Mouse (Mus musculus): ENCODE measurements at regions not wholly inside any gene's neighbourhood (a gene's known extent, or its start where the extent isn't known, plus 50 kb on each side); places are given as distances from the start of the nearest gene placed in this dataset.

GRCm38 (mm10) chr6:51690795-51691563 lies 167.3 kb downstream of the Snx10 start:
- Histone ChIP-seq H3K36me3 (replicated peaks; ENCODE audit: control insufficient read depth, insufficient read depth, low read length) (no peaks in the 10 kb centered on the region), H3K4me1 (ENCODE audit: control insufficient read depth, insufficient read depth) (no peaks in the 10 kb centered on the region), H3K4me2 (ENCODE audit: low read depth, low read length) (no peak overlapping the region), H3K27me3 (ENCODE audit: control insufficient read depth, insufficient read depth, low read length) (no peaks in the 10 kb centered on the region), H3K4me3 (ENCODE audit: low read depth, low read length) (no peak overlapping the region), H3K9me3 (replicated peaks; ENCODE audit: control insufficient read depth, low read length) (no peaks in the 10 kb centered on the region), H3K9ac (replicated peaks; ENCODE audit: low read depth, low read length) (no peak overlapping the region), H3K27ac (ENCODE audit: low read depth) (no peak overlapping the region)
- ATAC-seq (ENCODE audit: insufficient read depth, low read depth) (no peak), DNase-seq (ENCODE audit: low spot score) (no peak)
- WGBS: 62% methylated on average over 13 of the region's 13 CpGs
- TF ChIP-seq EP300 (IDR thresholded peaks at IDR 0.05; ENCODE audit: low read depth) (no peak), CTCF (IDR thresholded peaks at IDR 0.05; ENCODE audit: low read depth) (no peak)

GRCm38 (mm10) chr6:51693984-51694383 lies 170.3 kb downstream of the Snx10 start:
- Histone ChIP-seq H3K4me1 (ENCODE audit: control insufficient read depth, insufficient read depth) (no peaks in the 10 kb centered on the region), H3K4me3 (ENCODE audit: low read depth, low read length) (no peak overlapping the region), H3K27ac (ENCODE audit: low read depth) (no peak overlapping the region), H3K4me2 (ENCODE audit: low read depth, low read length) (no peak overlapping the region), H3K9me3 (replicated peaks; ENCODE audit: control insufficient read depth, low read length) (no peaks in the 10 kb centered on the region), H3K27me3 (ENCODE audit: control insufficient read depth, insufficient read depth, low read length) (no peaks in the 10 kb centered on the region), H3K36me3 (replicated peaks; ENCODE audit: control insufficient read depth, insufficient read depth, low read length) (no peaks in the 10 kb centered on the region), H3K9ac (replicated peaks; ENCODE audit: low read depth, low read length) (no peak overlapping the region)
- no peak for DNase-seq (ENCODE audit: low spot score)
- TF ChIP-seq CTCF (IDR thresholded peaks at IDR 0.05; ENCODE audit: low read depth): no peak
- no peak for TF ChIP-seq EP300 (IDR thresholded peaks at IDR 0.05; ENCODE audit: low read depth)
- WGBS: 78% methylated on average over 7 of the region's 7 CpGs
- ATAC-seq (ENCODE audit: insufficient read depth, low read depth): no peak

GRCm38 (mm10) chr6:51696396-51696795 lies 172.7 kb downstream of the Snx10 start:
- 84% methylated on average over 7 of the region's 7 CpGs for WGBS
- Histone ChIP-seq H3K9ac (replicated peaks; ENCODE audit: low read depth, low read length) (no peak overlapping the region), H3K4me1 (ENCODE audit: control insufficient read depth, insufficient read depth) (no peaks in the 10 kb centered on the region), H3K4me2 (ENCODE audit: low read depth, low read length) (no peak overlapping the region), H3K9me3 (replicated peaks; ENCODE audit: control insufficient read depth, low read length) (no peaks in the 10 kb centered on the region), H3K27ac (ENCODE audit: low read depth) (no peak overlapping the region), H3K36me3 (replicated peaks; ENCODE audit: control insufficient read depth, insufficient read depth, low read length) (no peaks in the 10 kb centered on the region), H3K27me3 (ENCODE audit: control insufficient read depth, insufficient read depth, low read length) (no peaks in the 10 kb centered on the region), H3K4me3 (ENCODE audit: low read depth, low read length) (no peak overlapping the region)
- TF ChIP-seq EP300 (IDR thresholded peaks at IDR 0.05; ENCODE audit: low read depth): no peak
- no peak for TF ChIP-seq CTCF (IDR thresholded peaks at IDR 0.05; ENCODE audit: low read depth)
- ATAC-seq (ENCODE audit: insufficient read depth, low read depth) (no peak), DNase-seq (ENCODE audit: low spot score) (no peak)

GRCm38 (mm10) chr6:51697754-51698153 lies 174.1 kb downstream of the Snx10 start:
- no peak overlapping the region for H3K9ac ChIP-seq (replicated peaks; ENCODE audit: low read depth, low read length)
- H3K9me3 ChIP-seq (replicated peaks; ENCODE audit: control insufficient read depth, low read length): no peaks in the 10 kb centered on the region
- no peak overlapping the region for H3K4me2 ChIP-seq (ENCODE audit: low read depth, low read length)
- H3K4me3 ChIP-seq (ENCODE audit: low read depth, low read length): no peak overlapping the region
- TF ChIP-seq EP300 (IDR thresholded peaks at IDR 0.05; ENCODE audit: low read depth) (no peak), CTCF (IDR thresholded peaks at IDR 0.05; ENCODE audit: low read depth) (no peak)
- ATAC-seq (ENCODE audit: insufficient read depth, low read depth): no peak
- DNase-seq (ENCODE audit: low spot score): no peak
- H3K36me3 ChIP-seq (replicated peaks; ENCODE audit: control insufficient read depth, insufficient read depth, low read length): no peaks in the 10 kb centered on the region
- 57% methylated on average over 3 of the region's 3 CpGs for WGBS
- H3K27me3 ChIP-seq (ENCODE audit: control insufficient read depth, insufficient read depth, low read length): no peaks in the 10 kb centered on the region
- H3K4me1 ChIP-seq (ENCODE audit: control insufficient read depth, insufficient read depth): no peaks in the 10 kb centered on the region
- H3K27ac ChIP-seq (ENCODE audit: low read depth): no peak overlapping the region

- whole genome bisulfite sequencing: 77% methylated on average over 4 of the region's 4 CpGs
- Histone ChIP-seq H3K4me3 (ENCODE audit: low read depth, low read length) (no peak overlapping the region), H3K4me1 (ENCODE audit: control insufficient read depth, insufficient read depth) (no peaks in the 10 kb centered on the region), H3K27ac (ENCODE audit: low read depth) (no peak overlapping the region), H3K36me3 (replicated peaks; ENCODE audit: control insufficient read depth, insufficient read depth, low read length) (no peaks in the 10 kb centered on the region), H3K27me3 (ENCODE audit: control insufficient read depth, insufficient read depth, low read length) (no peaks in the 10 kb centered on the region), H3K9ac (replicated peaks; ENCODE audit: low read depth, low read length) (no peak overlapping the region), H3K4me2 (ENCODE audit: low read depth, low read length) (no peak overlapping the region), H3K9me3 (replicated peaks; ENCODE audit: control insufficient read depth, low read length) (no peaks in the 10 kb centered on the region)
- TF ChIP-seq EP300 (IDR thresholded peaks at IDR 0.05; ENCODE audit: low read depth): no peak
- TF ChIP-seq CTCF (IDR thresholded peaks at IDR 0.05; ENCODE audit: low read depth): no peak
- ATAC-seq (ENCODE audit: insufficient read depth, low read depth) (no peak), DNase-seq (ENCODE audit: low spot score) (no peak)
These were observed 174.5 kb downstream of the Snx10 start for GRCm38 (mm10) chr6:51698244-51698643.
